Mouse (Mus musculus) myocyte (in vitro differentiated cells): ENCODE results near the gene Bbs9. TPM values are rescaled to one million over a fixed set of nuclear protein-coding genes. Genes with fewer than 3 reads are reported as not detected.
A peak's percentile ranks its signal among the peaks of the same experiment; 100 is the strongest.

Source experiments
- H3K27me3 ChIP-seq: one replicate; pipeline ENCODE4 v1.6.1; 2011; ENCODE audit not compliant: control insufficient read depth, insufficient read depth, insufficient read length
- H3K36me3 ChIP-seq: one replicate; pipeline ENCODE4 v1.6.1; 2011; ENCODE audit not compliant: control insufficient read depth, insufficient read depth
- H3K4me2 ChIP-seq: one replicate; pipeline ENCODE4 v1.6.1; 2011; ENCODE audit warnings: low read depth, control low read depth
- H3K4me3 ChIP-seq: one replicate; pipeline ENCODE4 v1.5.1; 2011; ENCODE audit warnings: mild to moderate bottlenecking, control low read depth, moderate library complexity
- H3K79me2 ChIP-seq: one replicate; pipeline ENCODE4 v1.6.1; 2011; ENCODE audit not compliant: control insufficient read depth, insufficient read depth
- H3ac ChIP-seq: one replicate; pipeline ENCODE4 v1.6.1; 2011; ENCODE audit not compliant: control insufficient read depth, insufficient read length
- CEBPB ChIP-seq: IDR thresholded peaks from 2 replicates; pipeline ENCODE4 v1.6.1; 2011; ENCODE audit warnings: mild to moderate bottlenecking, moderate library complexity; ENCODE audit not compliant: poor library complexity, insufficient read depth, severe bottlenecking
- E2F4 ChIP-seq: IDR thresholded peaks from one replicate; pipeline ENCODE4 v1.6.1; 2011; ENCODE audit warnings: mild to moderate bottlenecking, control low read depth, moderate library complexity; ENCODE audit not compliant: insufficient read depth
- MAX ChIP-seq: IDR thresholded peaks from one replicate; pipeline ENCODE4 v1.6.1; 2011; ENCODE audit warnings: low read depth, mild to moderate bottlenecking, control low read depth
- MYOD1 ChIP-seq, 3 experiments: IDR thresholded peaks; one replicate each; pipeline ENCODE4 v1.6.1; 2011; ENCODE audit warnings: control low read depth in 2 of 3, low read depth in 2 of 3, mild to moderate bottlenecking in 2 of 3, moderate library complexity in 1 of 3; ENCODE audit not compliant: insufficient read length in 2 of 3, control insufficient read depth in 1 of 3
- MYOG ChIP-seq, 3 experiments: IDR thresholded peaks; one replicate each; pipeline ENCODE4 v1.6.1; 2011; ENCODE audit warnings: control low read depth in 2 of 3, low read depth in 2 of 3, mild to moderate bottlenecking in 2 of 3; ENCODE audit not compliant: insufficient read length in 2 of 3, control insufficient read depth in 1 of 3, insufficient read depth in 1 of 3
- POLR2A ChIP-seq: IDR thresholded peaks from one replicate; pipeline ENCODE4 v1.6.1; 2011; ENCODE audit warnings: low read depth, mild to moderate bottlenecking, control low read depth, moderate library complexity; ENCODE audit not compliant: insufficient read length
- POLR2AphosphoS2 ChIP-seq: IDR thresholded peaks from one replicate; pipeline ENCODE4 v1.6.1; 2011; ENCODE audit warnings: low read depth, control low read depth; ENCODE audit not compliant: insufficient read length
- REST ChIP-seq: IDR thresholded peaks from one replicate; pipeline ENCODE4 v1.6.1; 2011; ENCODE audit warnings: mild to moderate bottlenecking, control low read depth, moderate library complexity; ENCODE audit not compliant: insufficient read depth, insufficient read length
- SRF ChIP-seq: IDR thresholded peaks from one replicate; pipeline ENCODE4 v1.6.1; 2011; ENCODE audit warnings: low read depth; ENCODE audit not compliant: control insufficient read depth, insufficient read length
- TCF12 ChIP-seq: IDR thresholded peaks from one replicate; pipeline ENCODE4 v1.6.1; 2011; ENCODE audit warnings: mild to moderate bottlenecking, control low read depth; ENCODE audit not compliant: poor library complexity, insufficient read depth, severe bottlenecking
- TCF3 ChIP-seq: IDR thresholded peaks from one replicate; pipeline ENCODE4 v1.6.1; 2011; ENCODE audit warnings: low read depth, control low read depth; ENCODE audit not compliant: insufficient read length
- USF1 ChIP-seq: IDR thresholded peaks from one replicate; pipeline ENCODE4 v1.6.1; 2011; ENCODE audit warnings: low read depth, mild to moderate bottlenecking, control low read depth, moderate library complexity
- polyA plus RNA-seq: library from polyadenylated mRNA; unstranded; fragments of >200 nt; fragmentation: generic; extraction: Trizol; gene quantifications from one replicate; pipeline ENCODE4 v1.2.1, GENCODE M21; 2012; ENCODE audit warnings: missing spikeins

The Bbs9 gene
- 3.6 TPM for polyA plus RNA-seq

DNA sequence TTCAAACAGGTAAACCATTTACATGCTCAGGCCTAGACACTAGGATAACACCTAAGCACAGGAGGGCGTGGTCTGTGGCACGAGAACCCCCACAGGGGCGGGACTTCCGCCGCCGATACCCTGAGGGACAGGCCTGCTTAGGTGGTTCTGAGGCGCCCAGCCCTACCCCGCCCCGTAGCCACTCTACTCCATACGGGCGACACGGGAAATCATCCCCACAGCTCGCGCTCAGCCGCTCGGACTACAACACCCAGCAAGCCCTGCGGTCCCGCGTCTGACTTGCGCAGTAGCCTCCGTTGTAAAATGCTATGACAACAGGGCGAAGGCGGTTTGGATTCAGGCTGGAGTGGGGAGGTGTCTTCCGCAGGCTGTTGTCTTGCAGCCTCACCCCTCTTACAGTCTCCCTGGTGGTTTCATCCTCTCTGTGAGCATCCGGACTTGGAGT, at the start of gene Bbs9:
Bbs9 (plus strand) TSS at position 292 of the 445 bp plus-strand sequence.
- no peaks in the 10 kb centered on the region for H3K27me3 ChIP-seq
- peak within 1 kb of the TSS; percentile 1 for H3ac ChIP-seq
- H3K79me2 ChIP-seq = no peaks in the 10 kb centered on the region
- peak; percentile 52 for TF ChIP-seq POLR2A
- TF ChIP-seq E2F4 = no peak
- no peaks in the 10 kb centered on the region for H3K36me3 ChIP-seq
- peak within 1 kb of the TSS; percentile 97 for H3K4me2 ChIP-seq
- peak within 1 kb of the TSS; percentile 39 for H3K4me3 ChIP-seq

- TF ChIP-seq E2F4 (no peak), USF1 (no peak), MYOD1 (IDR thresholded peaks at IDR 0.05; ENCODE audit: control insufficient read depth in 1 of 3, insufficient read length in 2 of 3, low read depth in 2 of 3) (no peak), CEBPB (no peak), TCF12 (no peak), POLR2AphosphoS2 (no peak), POLR2A (no peak), REST (no peak), MAX (no peak), MYOG (IDR thresholded peaks at IDR 0.05; ENCODE audit: control insufficient read depth in 1 of 3, insufficient read depth in 1 of 3, insufficient read length in 2 of 3, low read depth in 2 of 3) (no peak), SRF (no peak), TCF3 (no peak)
- Histone ChIP-seq H3K79me2 (no peaks in the 10 kb centered on the region), H3K27me3 (no peaks in the 10 kb centered on the region), H3K36me3 (no peaks in the 10 kb centered on the region), H3K4me3 (no peak overlapping the region), H3K4me2 (no peak overlapping the region), H3ac (no peak overlapping the region)
These were observed 47.4 kb upstream of the Bbs9 start for GRCm38 (mm10) chr9:22428028-22428665.

DNA sequence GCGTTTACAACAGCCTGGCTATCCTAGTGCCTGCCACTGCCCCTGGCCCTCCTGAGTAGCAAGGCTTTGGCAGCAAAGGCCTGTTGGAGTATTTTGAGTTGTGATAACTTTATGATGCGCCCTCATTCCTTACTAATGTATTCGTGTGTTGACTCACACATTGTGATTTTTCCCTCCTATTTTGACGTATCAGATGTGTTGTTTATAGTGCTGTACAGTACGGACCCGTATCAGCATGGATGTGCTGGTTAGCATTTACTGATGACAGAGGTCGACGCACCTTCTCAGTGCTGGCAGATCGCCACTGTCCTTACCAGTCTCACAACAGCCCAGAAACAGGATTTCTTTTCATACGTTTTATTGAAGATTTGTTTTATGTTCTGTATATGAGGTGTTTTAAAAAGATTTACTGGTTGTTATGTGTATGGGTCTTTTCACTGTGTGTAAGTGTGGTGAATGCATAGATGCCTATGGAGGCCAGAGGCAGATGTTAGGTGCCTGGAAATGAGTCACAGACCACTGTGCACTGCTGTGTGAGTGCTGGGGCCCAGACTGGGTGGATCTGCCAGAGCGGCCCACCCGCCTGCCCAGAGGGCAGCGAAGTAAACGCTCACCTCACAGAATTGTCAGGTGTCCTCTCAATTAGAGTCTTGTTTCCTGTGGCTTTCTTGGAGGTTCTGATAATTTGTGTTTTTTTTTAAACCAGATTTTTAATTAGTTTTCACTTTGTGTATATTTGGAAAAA, 46.7 kb upstream of the Bbs9 start:
- TF ChIP-seq MYOD1 (IDR thresholded peaks at IDR 0.05; ENCODE audit: control insufficient read depth in 1 of 3, insufficient read length in 2 of 3, low read depth in 2 of 3) (no peak), USF1 (no peak), E2F4 (no peak), TCF12 (no peak), SRF (no peak), TCF3 (no peak), REST (no peak), POLR2AphosphoS2 (no peak), CEBPB (no peak), MAX (no peak), POLR2A (no peak), MYOG (IDR thresholded peaks at IDR 0.05; ENCODE audit: control insufficient read depth in 1 of 3, insufficient read depth in 1 of 3, insufficient read length in 2 of 3, low read depth in 2 of 3) (no peak)
- Histone ChIP-seq H3ac (no peak overlapping the region), H3K79me2 (no peaks in the 10 kb centered on the region)

DNA sequence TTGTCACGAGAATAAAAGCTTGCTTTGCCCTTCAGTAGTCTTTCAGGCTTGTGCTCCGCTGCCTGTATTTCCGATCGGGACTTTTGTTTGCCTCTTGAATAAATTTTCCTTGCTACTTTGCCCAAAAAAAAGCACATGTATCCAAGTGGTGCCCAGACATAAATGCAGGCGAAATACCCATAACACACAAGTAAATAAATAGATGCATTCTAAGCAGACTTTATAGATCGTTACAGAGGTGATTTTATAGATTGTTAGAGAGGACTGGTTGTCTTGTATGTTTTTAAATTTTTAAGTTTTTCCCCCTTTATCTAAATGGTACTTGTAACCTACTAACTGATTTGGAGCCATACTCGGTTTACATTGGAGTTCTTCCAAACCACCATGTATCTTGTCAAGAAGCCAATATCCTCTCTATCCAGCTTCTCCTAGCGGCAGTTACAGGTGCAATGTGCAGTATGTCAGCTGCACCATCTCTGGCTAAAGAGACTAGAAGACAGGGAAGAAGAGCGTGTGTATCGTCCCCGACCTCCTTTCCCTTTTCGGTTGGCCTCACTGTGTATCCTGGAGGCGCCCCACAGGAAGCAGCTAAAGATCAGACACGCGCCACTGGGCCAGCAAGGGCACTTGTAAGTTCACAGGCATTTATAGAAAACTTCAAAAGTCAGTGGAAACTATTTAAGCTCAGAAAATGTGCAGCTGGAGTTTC, 45.8 kb upstream of the Bbs9 start:
- TF ChIP-seq MYOG (IDR thresholded peaks at IDR 0.05; ENCODE audit: control insufficient read depth in 1 of 3, insufficient read depth in 1 of 3, insufficient read length in 2 of 3, low read depth in 2 of 3) = no peak
- no peak for TF ChIP-seq E2F4
- TF ChIP-seq POLR2AphosphoS2 = no peak
- no peak for TF ChIP-seq MYOD1 (IDR thresholded peaks at IDR 0.05; ENCODE audit: control insufficient read depth in 1 of 3, insufficient read length in 2 of 3, low read depth in 2 of 3)
- no peak for TF ChIP-seq TCF12
- TF ChIP-seq TCF3 = no peak
- no peak for TF ChIP-seq POLR2A
- TF ChIP-seq MAX = no peak
- TF ChIP-seq CEBPB = no peak
- no peak for TF ChIP-seq SRF
- no peak for TF ChIP-seq USF1
- H3K79me2 ChIP-seq = no peaks in the 10 kb centered on the region
- H3K4me3 ChIP-seq = no peak overlapping the region
- H3ac ChIP-seq = no peak overlapping the region
- H3K36me3 ChIP-seq = no peaks in the 10 kb centered on the region
- H3K4me2 ChIP-seq = no peak overlapping the region
- H3K27me3 ChIP-seq = no peaks in the 10 kb centered on the region

More for the DNA sequence above, 46.7 kb upstream of the Bbs9 start:
- H3K4me2 ChIP-seq = no peak overlapping the region
- H3K27me3 ChIP-seq = no peaks in the 10 kb centered on the region
- H3K4me3 ChIP-seq = no peak overlapping the region
- H3K36me3 ChIP-seq = no peaks in the 10 kb centered on the region
